Mouse (Mus musculus) thymus, adult 2 months (tissue): ENCODE measurements around the gene Prr3.

Experiments
- CTCF ChIP-seq: fragments of 200-500 bp; IDR thresholded peaks from 2 replicates; pipeline ENCODE4 v1.5.1; 2012; ENCODE audit warnings: mild to moderate bottlenecking, control low read depth, low read length, moderate library complexity, borderline replicate concordance; ENCODE audit not compliant: control insufficient read depth, poor library complexity, insufficient read depth; ENCODE audit errors: extremely low read depth
- POLR2A ChIP-seq: fragments of 200-500 bp; IDR thresholded peaks from 2 replicates; pipeline ENCODE4 v1.6.1; 2012; ENCODE audit warnings: mild to moderate bottlenecking, low read length, control low read depth, moderate library complexity; ENCODE audit not compliant: control insufficient read depth, poor library complexity, insufficient read depth; ENCODE audit errors: extremely low read depth

GRCm38 (mm10) chr17:35991781-35992180 lies 11.7 kb upstream of the Prr3 start:
- no peak for TF ChIP-seq POLR2A
- no peak for TF ChIP-seq CTCF
